Mouse (Mus musculus) natural killer cell, adult 2 months (primary cell): ENCODE measurements around the gene Ptch2.
A peak's percentile ranks its signal among the peaks of the same experiment; 100 is the strongest.

Source experiments
- DNase-seq, 2 experiments: peaks; one replicate each; pipeline ENCODE4 v3.0.0; 2022; ENCODE audit warnings: low spot score in 2 of 2

Gene Ptch2

GRCm38 (mm10) chr4:117127991-117128686 lies 32.3 kb downstream of the Ptch2 start:
- DNase-seq, result no peak

GRCm38 (mm10) chr4:117130790-117131189 lies 34.9 kb downstream of the Ptch2 start:
- no peak for DNase-seq

DNA sequence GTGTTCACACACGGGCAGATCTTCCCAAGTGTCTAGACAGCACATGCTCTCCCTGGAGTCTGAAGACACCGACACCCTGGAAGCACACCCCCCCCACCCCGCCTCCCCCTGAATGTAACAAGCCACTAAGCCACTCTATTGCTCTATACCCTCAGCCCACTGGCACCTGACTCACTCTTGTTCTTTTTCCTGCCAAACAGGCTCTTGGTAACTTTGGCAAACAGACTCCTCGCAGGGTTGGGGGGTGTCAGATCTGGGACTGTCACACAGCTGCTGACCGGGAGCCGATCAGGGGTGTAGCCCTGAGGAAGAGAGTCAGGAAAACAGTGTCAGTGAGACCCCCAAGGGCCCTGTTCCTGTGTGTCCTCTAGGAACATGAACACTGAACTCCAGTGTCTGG lies 35.3 kb downstream of the Ptch2 start:
- no peak for DNase-seq

DNA sequence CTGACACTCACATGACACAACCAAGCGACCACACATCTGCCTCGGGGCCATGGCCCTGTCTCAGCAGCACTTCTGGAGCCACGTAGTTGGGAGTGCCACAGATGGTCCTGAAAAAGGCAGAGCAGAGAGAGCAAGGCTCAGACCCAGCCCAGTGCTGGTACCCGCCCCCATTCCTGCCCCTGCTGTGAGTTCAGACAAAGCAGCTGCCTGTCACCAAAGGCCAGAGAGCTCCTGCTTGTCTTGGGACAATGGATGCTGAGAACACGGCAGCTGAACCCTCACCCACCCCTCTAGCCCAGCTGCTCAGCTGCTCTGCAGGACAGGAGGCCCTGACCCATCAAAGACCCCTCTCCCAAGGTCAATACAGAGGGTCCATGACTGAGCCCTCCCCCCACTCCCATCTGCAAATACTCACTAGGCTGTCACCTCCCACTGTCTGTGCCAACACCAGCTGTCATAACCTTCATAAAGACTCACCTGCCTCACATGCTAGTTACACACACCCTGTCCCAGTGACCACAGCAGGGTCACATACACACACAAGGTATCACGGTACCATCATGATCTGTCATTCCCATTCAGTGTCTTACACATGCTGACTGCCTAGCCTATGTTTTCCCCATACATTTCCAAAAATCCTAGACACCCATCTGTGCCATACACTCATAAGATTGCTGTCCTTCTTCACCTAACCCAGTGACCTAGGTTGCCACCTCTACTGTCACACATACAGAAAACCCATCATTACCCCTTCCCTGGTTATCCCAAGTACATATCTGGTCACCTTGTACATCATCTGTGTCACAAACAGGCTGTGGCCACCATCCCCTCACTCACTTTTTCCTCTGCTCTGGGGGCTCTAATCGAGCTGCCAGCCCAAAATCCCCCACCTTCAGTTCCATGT lies 36.3 kb downstream of the Ptch2 start:
- DNase-seq, result no peak

- DNase-seq, result no peak
Measured at GRCm38 (mm10) chr4:117132794-117133143, 36.9 kb downstream of the Ptch2 start.

GRCm38 (mm10) chr4:117133366-117133796 lies 37.5 kb downstream of the Ptch2 start:
- DNase-seq, result no peak

- DNase-seq, result peak; percentile 99 to 100
Measured at GRCm38 (mm10) chr4:117133817-117134600, 38.1 kb downstream of the Ptch2 start, which contains the start of gene Plk3. TSS of gene Plk3 (minus strand) at chr4:117133963.

DNA sequence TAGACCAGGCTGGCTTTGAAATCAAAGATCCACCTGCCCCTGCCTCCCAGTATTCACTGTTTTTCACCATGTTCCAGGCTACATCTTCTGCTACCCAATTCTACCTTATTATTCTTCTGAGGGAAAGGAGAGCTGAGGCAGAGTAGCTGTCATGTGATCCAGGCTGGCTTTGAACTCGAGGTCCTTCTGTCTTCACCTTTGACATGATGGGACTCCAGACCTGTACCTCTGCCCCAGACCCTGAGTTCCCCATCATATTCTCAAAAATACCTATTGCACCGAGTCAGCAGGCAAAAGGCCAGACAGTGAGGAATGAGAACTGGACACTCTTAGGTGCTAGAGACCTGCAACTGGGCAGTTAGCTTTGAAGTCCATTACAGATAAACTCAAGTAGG lies 38.7 kb downstream of the Ptch2 start:
- DNase-seq, result no peak

DNA sequence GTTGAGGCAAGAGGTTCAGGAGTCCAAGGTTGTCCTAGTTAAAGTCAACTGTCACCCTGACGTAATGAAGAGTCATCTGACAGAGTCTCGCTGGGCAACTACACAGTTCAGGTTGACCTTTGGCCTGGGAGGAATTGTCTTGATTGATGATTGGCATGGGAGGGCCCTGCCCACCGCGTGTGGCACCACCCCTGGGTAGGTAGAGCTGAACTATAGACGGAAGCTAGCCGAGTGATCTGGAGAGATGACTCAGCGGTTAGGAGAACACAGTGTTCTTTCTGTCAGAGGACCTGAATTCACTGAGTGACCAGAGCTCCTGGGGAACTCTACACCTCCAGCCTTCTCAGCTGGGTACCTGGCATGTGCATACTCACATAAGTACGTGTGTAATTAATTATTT lies 40.2 kb downstream of the Ptch2 start:
- no peak for DNase-seq

GRCm38 (mm10) chr4:117138295-117139216 lies 42.7 kb downstream of the Ptch2 start:
- DNase-seq, result no peak

- DNase-seq, result peak; percentile 54 to 58
Measured at GRCm38 (mm10) chr4:117139217-117139612, 43.3 kb downstream of the Ptch2 start.

- no peak for DNase-seq
Measured at GRCm38 (mm10) chr4:117140613-117141012, 44.7 kb downstream of the Ptch2 start.

DNA sequence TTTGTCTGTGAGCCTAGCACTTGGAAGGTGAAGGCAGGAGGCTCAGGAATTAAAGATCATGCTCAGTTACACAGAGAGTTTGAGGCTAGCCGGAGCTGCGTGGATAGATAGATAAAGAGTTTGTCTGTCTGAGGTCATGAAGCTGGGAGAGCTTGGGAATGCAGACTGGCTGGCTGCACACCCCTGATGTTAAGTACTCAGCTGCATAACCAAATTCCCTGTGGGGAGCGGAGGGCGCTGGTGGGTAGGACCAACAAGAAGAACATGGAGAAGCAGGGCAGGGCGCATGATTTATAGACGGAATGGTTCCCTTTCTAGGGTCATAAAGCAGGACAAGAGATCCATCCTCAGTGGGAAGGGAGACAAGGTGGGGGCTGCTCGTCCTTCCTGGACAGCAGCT lies 47.1 kb downstream of the Ptch2 start:
- no peak for DNase-seq

DNA sequence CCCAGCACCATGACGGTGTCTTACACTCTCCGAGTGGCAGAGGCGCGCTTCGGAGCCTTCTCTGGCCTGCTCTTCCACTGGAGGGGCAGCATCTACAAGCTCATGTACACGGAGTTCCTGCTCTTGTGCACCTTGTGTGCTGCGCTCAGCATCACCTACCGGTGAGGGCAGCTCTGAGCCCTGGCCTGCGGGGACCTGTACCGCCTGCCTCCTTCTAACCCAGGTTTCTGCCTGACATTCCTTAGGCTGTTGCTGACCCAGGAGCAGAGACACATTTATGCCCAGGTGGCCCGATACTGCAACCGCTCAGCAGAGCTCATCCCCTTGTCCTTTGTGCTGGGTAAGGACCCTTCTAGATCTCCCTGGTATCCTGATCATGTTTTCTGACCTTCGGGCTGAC lies 49.4 kb downstream of the Ptch2 start:
- DNase-seq, result no peak

DNA sequence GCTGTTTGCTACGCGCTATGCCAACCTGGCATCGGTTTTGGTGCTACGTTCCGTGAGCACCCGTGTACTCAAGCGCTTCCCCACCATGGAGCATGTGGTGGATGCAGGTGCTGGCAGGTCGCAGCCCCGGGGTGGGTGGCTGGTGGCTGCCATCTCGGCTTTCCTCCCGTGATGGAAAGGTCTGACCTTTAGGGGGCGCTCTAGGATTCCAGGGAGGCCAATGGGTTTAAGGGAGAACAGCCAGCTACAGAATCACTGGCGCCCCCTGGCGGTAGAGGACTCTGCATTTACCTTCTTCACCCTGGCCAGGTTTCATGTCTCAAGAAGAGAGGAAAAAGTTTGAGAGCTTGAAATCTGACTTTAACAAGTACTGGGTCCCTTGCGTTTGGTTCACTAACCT lies 50.3 kb downstream of the Ptch2 start:
- DNase-seq, result peak; percentile 87 to 93

- no peak for DNase-seq
Measured at GRCm38 (mm10) chr4:117148047-117148713, 52.3 kb downstream of the Ptch2 start.

GRCm38 (mm10) chr4:117148815-117149214 lies 52.9 kb downstream of the Ptch2 start:
- DNase-seq, result no peak

GRCm38 (mm10) chr4:117149291-117150211 lies 53.7 kb downstream of the Ptch2 start:
- DNase-seq, result no peak

- DNase-seq, result no peak
Measured at GRCm38 (mm10) chr4:117150212-117150733, 54.4 kb downstream of the Ptch2 start.
